Comparison of ENCODE assay signal across 18 mouse cellular contexts in the genomic region with DNA sequence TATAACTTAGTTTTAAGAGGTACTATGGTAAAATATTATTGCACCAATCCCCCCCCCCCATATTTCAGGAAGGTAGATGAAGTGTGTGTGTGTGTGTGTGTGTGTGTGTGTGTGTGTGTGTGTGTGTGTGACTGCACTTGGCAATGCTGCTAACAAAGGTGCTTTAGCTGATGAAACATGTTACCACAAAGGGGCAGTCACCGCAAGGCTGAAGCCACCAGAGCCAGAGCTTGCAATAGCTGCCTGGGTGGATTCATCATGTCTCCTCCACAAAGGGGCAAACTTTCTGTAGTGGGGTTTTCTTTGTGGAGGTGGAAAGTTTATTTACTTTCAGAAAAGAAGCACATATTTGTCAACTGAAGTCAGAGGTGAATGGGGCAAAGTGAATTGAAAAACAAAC.
DNase-seq lines count a peak whose midpoint lies in the region; TF ChIP-seq lines count a peak whose summit lies in the region.
"Had no signal": no experiment of that assay in that cellular context is flagged by ENCODE, and none has a peak within 500 bp of the region (broad histone marks: within the 10 kb centered on the region; RNA-seq: fewer than 3 reads in every experiment).

No protein-coding gene starts in this region.

- TF ChIP-seq CTCF in layer of hippocampus, adult 2 months (conservative IDR thresholded peaks at IDR 0.05): no peak; the same call in 1 of the 2 replicates

- no peak overlapping the region for H3K4me3 ChIP-seq in layer of hippocampus, adult 2 months
- H3K4me3 ChIP-seq in macrophage (ENCODE audit: inconsistent target): no peak overlapping the region
- H3K4me3 ChIP-seq: heart, adult 2 months; hindbrain, embryonic 12.5 days; liver, embryonic 12.5 days; midbrain, embryonic 15.5 days; myocyte; neural tube, embryonic 12.5 days had no signal

- H3K79me2 ChIP-seq in macrophage (ENCODE audit: inconsistent target): no peaks in the 10 kb centered on the region

- no peak for DNase-seq in layer of hippocampus, adult 2 months (ENCODE audit: low spot score in 2 of 2)
- no peak for DNase-seq in layer of hippocampus, adult 9-11 months
- DNase-seq in 416B (ENCODE audit: low read depth): peak; percentile 84
- peak; percentile 22 for DNase-seq in A20 (ENCODE audit: low read depth, low spot score)
- DNase-seq in gastrocnemius, postnatal 10 days: no peak
- DNase-seq: adrenal gland, postnatal 10 days; gastrocnemius, postnatal 36 days; heart, adult 2 months; kidney, adult 11 months; kidney, postnatal 14 days; liver, postnatal 0 days had no signal

- WGBS in macrophage (ENCODE audit: missing documents): 45% methylated on average over 1 of the region's 1 CpGs

- peak overlapping the region; percentile 43; the same call in 1 of the 2 replicates for H3K27ac ChIP-seq in layer of hippocampus, adult 2 months
- H3K27ac ChIP-seq in macrophage: peak overlapping the region; percentile 28; the same call in 1 of the 2 replicates
- H3K27ac ChIP-seq: heart, adult 2 months; hindbrain, embryonic 12.5 days; liver, embryonic 12.5 days; midbrain, embryonic 15.5 days; neural tube, embryonic 12.5 days had no signal

- no peaks in the 10 kb centered on the region for H3K36me3 ChIP-seq in macrophage (ENCODE audit: inconsistent target)
- H3K36me3 ChIP-seq: G1E; hindbrain, embryonic 12.5 days; liver, embryonic 12.5 days; midbrain, embryonic 15.5 days; neural tube, embryonic 12.5 days had no signal

Comparison
In these comparisons a context has a peak if more than half of its experiments do, and no peak if none do; other contexts are left out.
1. DNase-seq: peak in 416B (single experiment) and A20 (single experiment); none in layer of hippocampus, adult 2 months (0 of 2), layer of hippocampus, adult 9-11 months (single experiment) and gastrocnemius, postnatal 10 days (single experiment).